In the genomic region with DNA sequence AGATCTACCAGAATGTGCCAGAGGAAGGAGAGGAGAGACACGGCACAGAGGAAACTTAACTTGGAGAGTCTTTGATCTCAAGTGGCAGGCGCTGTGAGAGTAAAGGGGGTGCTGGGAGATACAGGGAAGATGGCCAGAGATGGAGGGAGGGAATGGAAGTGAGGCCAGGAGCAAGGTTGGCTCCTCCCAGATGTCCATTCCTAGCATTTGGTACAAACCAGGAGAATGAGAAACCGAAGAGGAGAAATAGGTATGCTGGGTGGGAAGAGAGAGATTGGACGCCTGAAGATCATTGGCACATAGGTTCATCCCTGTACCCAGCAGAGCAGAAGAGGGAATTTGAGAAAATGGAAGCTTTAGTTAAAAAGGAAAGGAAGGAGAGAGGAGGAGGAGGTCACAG, we compare ENCODE assay signal across 18 mouse cellular contexts.
DNase-seq lines count a peak whose midpoint lies in the region; ATAC-seq and TF ChIP-seq lines count a peak whose summit lies in the region.
"Had no signal": no experiment of that assay in that cellular context is flagged by ENCODE, and none has a peak within 500 bp of the region (broad histone marks: within the 10 kb centered on the region; RNA-seq: fewer than 3 reads in every experiment).

No protein-coding gene starts in this region.

- no peaks in the 10 kb centered on the region for H3K9me3 ChIP-seq in hindbrain, embryonic 15.5 days
- no peaks in the 10 kb centered on the region for H3K9me3 ChIP-seq in hindbrain, embryonic 11.5 days (ENCODE audit: control insufficient read depth, low read length)
- no peaks in the 10 kb centered on the region for H3K9me3 ChIP-seq in hindbrain, embryonic 16.5 days (ENCODE audit: control insufficient read depth, low read length)
- H3K9me3 ChIP-seq: embryonic facial prominence, embryonic 12.5 days; limb, embryonic 15.5 days; neural tube, embryonic 12.5 days had no signal

- H3K27ac ChIP-seq in hindbrain, embryonic 15.5 days (replicated peaks), result peak overlapping the region; percentile 63
- no peak overlapping the region for H3K27ac ChIP-seq in hindbrain, embryonic 11.5 days (ENCODE audit: low read depth, low read length)
- H3K27ac ChIP-seq in hindbrain, embryonic 16.5 days (ENCODE audit: low read depth, low read length), result peak overlapping the region; percentile 71
- H3K27ac ChIP-seq: embryonic facial prominence, embryonic 12.5 days; limb, embryonic 15.5 days; neural tube, embryonic 12.5 days; stomach, postnatal 0 days had no signal

- H3K4me1 ChIP-seq in hindbrain, embryonic 15.5 days (replicated peaks), result no peaks in the 10 kb centered on the region
- H3K4me1 ChIP-seq in hindbrain, embryonic 11.5 days (replicated peaks; ENCODE audit: control insufficient read depth, insufficient read depth, low read length), result no peaks in the 10 kb centered on the region
- H3K4me1 ChIP-seq in hindbrain, embryonic 16.5 days (ENCODE audit: control insufficient read depth, insufficient read depth, low read depth, low read length), result no peaks in the 10 kb centered on the region
- H3K4me1 ChIP-seq: embryonic facial prominence, embryonic 12.5 days; neural tube, embryonic 12.5 days had no signal

- H3K4me2 ChIP-seq in hindbrain, embryonic 15.5 days, result no peak overlapping the region
- H3K4me2 ChIP-seq in hindbrain, embryonic 11.5 days (replicated peaks; ENCODE audit: low read depth, low read length), result no peak overlapping the region
- no peak overlapping the region for H3K4me2 ChIP-seq in hindbrain, embryonic 16.5 days (ENCODE audit: low read length)
- H3K4me2 ChIP-seq: embryonic facial prominence, embryonic 12.5 days; limb, embryonic 15.5 days; neural tube, embryonic 12.5 days had no signal

- TF ChIP-seq CTCF in brain, embryonic 14.5 days (IDR thresholded peaks at IDR 0.05; ENCODE audit: borderline replicate concordance, extremely low read depth, insufficient read depth, insufficient read length), result no peak

- H3K4me3 ChIP-seq in hindbrain, embryonic 15.5 days, result no peak overlapping the region
- no peak overlapping the region for H3K4me3 ChIP-seq in hindbrain, embryonic 11.5 days (ENCODE audit: low read depth, low read length)
- H3K4me3 ChIP-seq in hindbrain, embryonic 16.5 days (ENCODE audit: low read length), result no peak overlapping the region
- H3K4me3 ChIP-seq: embryonic facial prominence, embryonic 12.5 days; limb, embryonic 15.5 days; neural tube, embryonic 12.5 days had no signal

- DNase-seq in cerebellum, postnatal 10 days, result peak; percentile 82 to 83
- no peak for DNase-seq in cerebellum, postnatal 4 days (ENCODE audit: low spot score in 2 of 2)
- no peak for DNase-seq in hindbrain, embryonic 11.5 days (ENCODE audit: low spot score)
- DNase-seq in brain, embryonic 14.5 days (ENCODE audit: low read depth), result peak; percentile 34
- DNase-seq in urinary bladder, postnatal 14 days (ENCODE audit: low spot score), result no peak
- DNase-seq: adrenal gland, postnatal 10 days; heart, postnatal 4 days; kidney, postnatal 14 days; liver, postnatal 0 days; lung, postnatal 14 days; thymus, postnatal 36 days had no signal

- WGBS in hindbrain, embryonic 15.5 days, result 76% methylated on average over 4 of the region's 4 CpGs
- WGBS in hindbrain, embryonic 11.5 days, result 86% methylated on average over 4 of the region's 4 CpGs
- 75% methylated on average over 4 of the region's 4 CpGs for WGBS in hindbrain, embryonic 16.5 days

- no peaks in the 10 kb centered on the region for H3K27me3 ChIP-seq in hindbrain, embryonic 15.5 days
- H3K27me3 ChIP-seq in hindbrain, embryonic 11.5 days (ENCODE audit: control insufficient read depth, insufficient read depth, low read length), result no peaks in the 10 kb centered on the region
- no peaks in the 10 kb centered on the region for H3K27me3 ChIP-seq in hindbrain, embryonic 16.5 days (replicated peaks; ENCODE audit: control insufficient read depth, insufficient read depth, low read length)
- H3K27me3 ChIP-seq: embryonic facial prominence, embryonic 12.5 days; limb, embryonic 15.5 days; neural tube, embryonic 12.5 days had no signal

- no peaks in the 10 kb centered on the region for H3K36me3 ChIP-seq in hindbrain, embryonic 15.5 days
- H3K36me3 ChIP-seq in hindbrain, embryonic 11.5 days (ENCODE audit: control insufficient read depth, insufficient read depth, low read length), result no peaks in the 10 kb centered on the region
- H3K36me3 ChIP-seq in hindbrain, embryonic 16.5 days (ENCODE audit: control insufficient read depth, insufficient read depth, low read length), result no peaks in the 10 kb centered on the region
- H3K36me3 ChIP-seq: embryonic facial prominence, embryonic 12.5 days; limb, embryonic 15.5 days; neural tube, embryonic 12.5 days had no signal

- no peak for TF ChIP-seq POLR2A in brain, embryonic 14.5 days (IDR thresholded peaks at IDR 0.05; ENCODE audit: borderline replicate concordance, extremely low read depth, insufficient read depth, insufficient read length, poor library complexity, severe bottlenecking)

- no peak; the same call in 1 of the 2 replicates for ATAC-seq in hindbrain, embryonic 15.5 days (ENCODE audit: low FRiP score, low read depth)
- ATAC-seq in hindbrain, embryonic 11.5 days (ENCODE audit: low FRiP score), result no peak
- ATAC-seq in hindbrain, embryonic 16.5 days, result peak; percentile 63
- ATAC-seq: intestine, postnatal 0 days; liver, postnatal 0 days had no signal

- no peak overlapping the region for H3K9ac ChIP-seq in hindbrain, embryonic 15.5 days
- H3K9ac ChIP-seq in hindbrain, embryonic 11.5 days (ENCODE audit: low read depth, low read length), result no peak overlapping the region
- no peak overlapping the region for H3K9ac ChIP-seq in hindbrain, embryonic 16.5 days (ENCODE audit: low read depth, low read length)
- H3K9ac ChIP-seq: embryonic facial prominence, embryonic 12.5 days; limb, embryonic 15.5 days; liver, postnatal 0 days; neural tube, embryonic 12.5 days had no signal

Comparison
In these comparisons a context has a peak if more than half of its experiments do, and no peak if none do; other contexts are left out.
1. DNase-seq: peak in cerebellum, postnatal 10 days (2 of 2) and brain, embryonic 14.5 days (single experiment); none in cerebellum, postnatal 4 days (0 of 2), hindbrain, embryonic 11.5 days (single experiment) and urinary bladder, postnatal 14 days (single experiment).